In the genomic region with DNA sequence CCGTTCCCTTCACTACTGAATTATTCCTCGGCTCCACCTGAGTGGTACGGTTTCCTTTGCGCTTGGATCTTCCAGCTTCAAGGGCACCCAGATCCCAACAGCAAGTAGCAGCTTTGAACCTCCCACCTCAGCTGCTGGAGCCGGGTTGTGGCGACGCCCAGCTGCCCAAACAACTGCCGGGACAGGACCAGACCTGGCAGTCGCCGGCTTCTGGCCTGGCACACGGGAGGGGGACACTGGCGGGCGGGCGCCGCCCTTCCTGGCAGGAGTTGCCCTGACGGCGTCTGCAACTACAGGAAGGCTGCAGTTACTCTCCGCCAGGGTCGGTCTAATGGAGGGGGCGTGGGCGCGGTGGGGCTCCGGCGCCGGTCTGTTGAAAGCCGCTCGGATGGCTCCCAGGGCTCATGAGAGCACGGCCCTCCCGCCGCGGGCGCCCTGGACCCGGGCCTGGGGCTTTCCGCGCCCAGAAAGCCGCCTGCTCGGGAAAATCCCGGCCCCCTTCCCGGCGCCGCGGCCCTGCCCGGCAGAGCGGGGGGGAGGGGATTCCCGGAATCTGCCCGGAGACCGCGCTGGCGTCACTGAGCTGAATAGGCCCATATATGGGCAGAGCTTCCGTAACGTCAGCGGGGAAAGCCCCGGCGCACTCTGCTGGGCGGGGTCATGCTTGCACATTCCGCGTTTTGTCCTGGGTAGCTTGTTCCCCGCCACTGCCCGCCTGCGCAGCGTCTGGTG, we compare ENCODE assay signal across 8 mouse cellular contexts. TPM values are rescaled to one million over a fixed set of nuclear protein-coding genes. Genes with fewer than 3 reads are reported as not detected.
DNase-seq lines count a peak whose midpoint lies in the region; ATAC-seq and TF ChIP-seq lines count a peak whose summit lies in the region.

No protein-coding gene starts in this region.

- H3K27me3 ChIP-seq in embryonic facial prominence, embryonic 15.5 days = peaks cover 9% of the 10 kb centered on the region
- peaks cover 15% of the 10 kb centered on the region for H3K27me3 ChIP-seq in limb, embryonic 14.5 days (ENCODE audit: control insufficient read depth, insufficient read depth, low read length)
- H3K27me3 ChIP-seq in midbrain, embryonic 16.5 days (ENCODE audit: control insufficient read depth, insufficient read depth, low read depth, low read length) = 0 out of 2 replicates have a peak, but pooled peaks cover 3% of the 10 kb centered on the region

- under 1% methylated on average over 59 of the region's 61 CpGs for WGBS in embryonic facial prominence, embryonic 15.5 days
- WGBS in limb, embryonic 14.5 days = 1% methylated on average over 52 of the region's 61 CpGs
- WGBS in midbrain, embryonic 16.5 days = under 1% methylated on average over 57 of the region's 61 CpGs

- H3K9ac ChIP-seq in embryonic facial prominence, embryonic 15.5 days = peak overlapping the region; percentile 42
- peak overlapping the region; percentile 66 for H3K9ac ChIP-seq in limb, embryonic 14.5 days (ENCODE audit: low read depth, low read length, severe bottlenecking)
- peak overlapping the region; percentile 64 for H3K9ac ChIP-seq in midbrain, embryonic 16.5 days (ENCODE audit: low read depth, low read length)

- TF ChIP-seq CTCF in bone marrow macrophage, adult 2 months (IDR thresholded peaks at IDR 0.05; ENCODE audit: low read depth, low read length) = no peak

- peak; percentile 81 for ATAC-seq in embryonic facial prominence, embryonic 15.5 days (ENCODE audit: insufficient number of reproducible peaks, low FRiP score, low TSS enrichment, low read depth)
- ATAC-seq in limb, embryonic 14.5 days (ENCODE audit: low FRiP score, low read depth) = peak; percentile 84
- peak; percentile 67 for ATAC-seq in midbrain, embryonic 16.5 days

- H3K36me3 ChIP-seq in embryonic facial prominence, embryonic 15.5 days = peaks cover 34% of the 10 kb centered on the region
- H3K36me3 ChIP-seq in limb, embryonic 14.5 days (ENCODE audit: control insufficient read depth, insufficient read depth, low read length) = peaks cover 32% of the 10 kb centered on the region
- H3K36me3 ChIP-seq in midbrain, embryonic 16.5 days (ENCODE audit: control insufficient read depth, insufficient read depth, low read length) = peaks cover 16% of the 10 kb centered on the region

- H3K4me3 ChIP-seq in bone marrow macrophage, adult 2 months (ENCODE audit: insufficient read depth, low read length) = peak overlapping the region; percentile 89
- H3K4me3 ChIP-seq in embryonic facial prominence, embryonic 15.5 days (replicated peaks) = peak overlapping the region; percentile 67
- H3K4me3 ChIP-seq in limb, embryonic 14.5 days (replicated peaks; ENCODE audit: low read length) = peak overlapping the region; percentile 64
- peak overlapping the region; percentile 59 for H3K4me3 ChIP-seq in midbrain, embryonic 16.5 days (ENCODE audit: low read depth, low read length)

- no peaks in the 10 kb centered on the region for H3K9me3 ChIP-seq in embryonic facial prominence, embryonic 15.5 days (replicated peaks)
- H3K9me3 ChIP-seq in limb, embryonic 14.5 days (ENCODE audit: control insufficient read depth, low read length) = no peaks in the 10 kb centered on the region
- H3K9me3 ChIP-seq in midbrain, embryonic 16.5 days (replicated peaks; ENCODE audit: control insufficient read depth, low read length, poor library complexity, severe bottlenecking) = no peaks in the 10 kb centered on the region

- H3K27ac ChIP-seq in bone marrow macrophage, adult 2 months (ENCODE audit: insufficient read depth, low read depth, low read length) = peak overlapping the region; percentile 88
- H3K27ac ChIP-seq in embryonic facial prominence, embryonic 15.5 days (replicated peaks) = peak overlapping the region; percentile 87
- H3K27ac ChIP-seq in limb, embryonic 14.5 days (replicated peaks; ENCODE audit: low read depth, low read length) = peak overlapping the region; percentile 73
- H3K27ac ChIP-seq in midbrain, embryonic 16.5 days (ENCODE audit: low read length) = no peak overlapping the region; the same call in 1 of the 2 replicates

- peak overlapping the region; percentile 99 for H3K4me2 ChIP-seq in embryonic facial prominence, embryonic 15.5 days (replicated peaks)
- H3K4me2 ChIP-seq in limb, embryonic 14.5 days (replicated peaks; ENCODE audit: low read depth, low read length, severe bottlenecking) = peak overlapping the region; percentile 99
- peak overlapping the region; percentile 100 for H3K4me2 ChIP-seq in midbrain, embryonic 16.5 days (ENCODE audit: low read length)

- peaks cover 17% of the 10 kb centered on the region for H3K4me1 ChIP-seq in bone marrow macrophage, adult 2 months (ENCODE audit: control insufficient read depth, insufficient read depth, low read length)
- H3K4me1 ChIP-seq in embryonic facial prominence, embryonic 15.5 days = peaks cover 72% of the 10 kb centered on the region
- H3K4me1 ChIP-seq in limb, embryonic 14.5 days (ENCODE audit: control insufficient read depth, insufficient read depth, low read length) = peaks cover 39% of the 10 kb centered on the region
- peaks cover 59% of the 10 kb centered on the region for H3K4me1 ChIP-seq in midbrain, embryonic 16.5 days (ENCODE audit: control insufficient read depth, insufficient read depth, low read length)

- DNase-seq in 416B (ENCODE audit: low read depth) = peak; percentile 94
- DNase-seq in heart, adult 9 months (ENCODE audit: low spot score in 2 of 2) = peak; percentile 96 to 97
- peak; percentile 97 for DNase-seq in kidney, adult 9 months
- DNase-seq in limb, embryonic 14.5 days (ENCODE audit: low spot score) = peak; percentile 91
- peak; percentile 94 for DNase-seq in spleen, postnatal 10 days (ENCODE audit: low spot score in 2 of 2)

- no peak for TF ChIP-seq POLR2A in bone marrow macrophage, adult 2 months (IDR thresholded peaks at IDR 0.05; ENCODE audit: borderline replicate concordance, low read depth, low read length)
- no peak for TF ChIP-seq POLR2A in limb, embryonic 14.5 days (IDR thresholded peaks at IDR 0.05; ENCODE audit: borderline replicate concordance, extremely low read depth, insufficient read depth, insufficient read length)

RNA-seq across cellular contexts. Expression of a gene that starts 2.3 kb away (rescaled TPM):
- polyA plus RNA-seq in bone marrow macrophage, adult 2 months (2012; ENCODE audit: insufficient read depth, insufficient read length, missing spikeins) = 71.1 and 80.8 TPM in 2 replicates
- 38.0 and 40.5 TPM in 2 replicates for polyA plus RNA-seq in embryonic facial prominence, embryonic 15.5 days (2015; fragmentation: Nextera tagmentation; extraction: Ambion mirVana)
- polyA plus RNA-seq in limb, embryonic 14.5 days (2012; rRNA removed) = 11.3 and 16.4 TPM in 2 replicates
- polyA plus RNA-seq in limb, embryonic 14.5 days (2014; fragmentation: Nextera tagmentation; extraction: Ambion mirVana) = 16.9 and 18.0 TPM in 2 replicates
- 5.3 TPM in 2 replicates for polyA plus RNA-seq in midbrain, embryonic 16.5 days (2015; fragmentation: Nextera tagmentation; extraction: Ambion mirVana)

RNA-seq across cellular contexts. Expression of a gene that starts 6.6 kb away (rescaled TPM):
- 39.8 and 40.7 TPM in 2 replicates for polyA plus RNA-seq in bone marrow macrophage, adult 2 months (2012; ENCODE audit: insufficient read depth, insufficient read length, missing spikeins)
- polyA plus RNA-seq in embryonic facial prominence, embryonic 15.5 days (2015; fragmentation: Nextera tagmentation; extraction: Ambion mirVana) = 94.9 and 99.1 TPM in 2 replicates
- polyA plus RNA-seq in limb, embryonic 14.5 days (2012; rRNA removed) = 58.6 and 60.8 TPM in 2 replicates
- 87.6 and 90.8 TPM in 2 replicates for polyA plus RNA-seq in limb, embryonic 14.5 days (2014; fragmentation: Nextera tagmentation; extraction: Ambion mirVana)
- polyA plus RNA-seq in midbrain, embryonic 16.5 days (2015; fragmentation: Nextera tagmentation; extraction: Ambion mirVana) = 47.9 and 51.3 TPM in 2 replicates

RNA-seq across cellular contexts. Expression of a gene that starts 6.8 kb away (rescaled TPM):
- 267 and 279 TPM in 2 replicates for polyA plus RNA-seq in bone marrow macrophage, adult 2 months (2012; ENCODE audit: insufficient read depth, insufficient read length, missing spikeins)
- polyA plus RNA-seq in embryonic facial prominence, embryonic 15.5 days (2015; fragmentation: Nextera tagmentation; extraction: Ambion mirVana) = 705 and 717 TPM in 2 replicates
- polyA plus RNA-seq in limb, embryonic 14.5 days (2012; rRNA removed) = 387 and 405 TPM in 2 replicates
- 839 and 877 TPM in 2 replicates for polyA plus RNA-seq in limb, embryonic 14.5 days (2014; fragmentation: Nextera tagmentation; extraction: Ambion mirVana)
- 1,134 and 1,161 TPM in 2 replicates for polyA plus RNA-seq in midbrain, embryonic 16.5 days (2015; fragmentation: Nextera tagmentation; extraction: Ambion mirVana)

RNA-seq across cellular contexts. Expression of a gene that starts 7.0 kb away (rescaled TPM):
- polyA plus RNA-seq in bone marrow macrophage, adult 2 months (2012; ENCODE audit: insufficient read depth, insufficient read length, missing spikeins) = not detected in 2 replicates
- not detected in 2 replicates for polyA plus RNA-seq in embryonic facial prominence, embryonic 15.5 days (2015; fragmentation: Nextera tagmentation; extraction: Ambion mirVana)
- 2.0 TPM in 1 of 2 replicates, not detected in the other for polyA plus RNA-seq in limb, embryonic 14.5 days (2012; rRNA removed)
- not detected in 2 replicates for polyA plus RNA-seq in limb, embryonic 14.5 days (2014; fragmentation: Nextera tagmentation; extraction: Ambion mirVana)
- polyA plus RNA-seq in midbrain, embryonic 16.5 days (2015; fragmentation: Nextera tagmentation; extraction: Ambion mirVana) = not detected in 2 replicates

RNA-seq across cellular contexts. Expression of a gene that starts 14.2 kb away (rescaled TPM):
- polyA plus RNA-seq in bone marrow macrophage, adult 2 months (2012; ENCODE audit: insufficient read depth, insufficient read length, missing spikeins) = 14.5 and 17.4 TPM in 2 replicates
- 27.2 and 30.6 TPM in 2 replicates for polyA plus RNA-seq in embryonic facial prominence, embryonic 15.5 days (2015; fragmentation: Nextera tagmentation; extraction: Ambion mirVana)
- polyA plus RNA-seq in limb, embryonic 14.5 days (2012; rRNA removed) = 15.1 and 17.7 TPM in 2 replicates
- polyA plus RNA-seq in limb, embryonic 14.5 days (2014; fragmentation: Nextera tagmentation; extraction: Ambion mirVana) = 17.4 and 18.1 TPM in 2 replicates
- polyA plus RNA-seq in midbrain, embryonic 16.5 days (2015; fragmentation: Nextera tagmentation; extraction: Ambion mirVana) = 39.3 and 43.8 TPM in 2 replicates
